Comparison of ENCODE assay signal across 20 mouse cellular contexts in the genomic region with DNA sequence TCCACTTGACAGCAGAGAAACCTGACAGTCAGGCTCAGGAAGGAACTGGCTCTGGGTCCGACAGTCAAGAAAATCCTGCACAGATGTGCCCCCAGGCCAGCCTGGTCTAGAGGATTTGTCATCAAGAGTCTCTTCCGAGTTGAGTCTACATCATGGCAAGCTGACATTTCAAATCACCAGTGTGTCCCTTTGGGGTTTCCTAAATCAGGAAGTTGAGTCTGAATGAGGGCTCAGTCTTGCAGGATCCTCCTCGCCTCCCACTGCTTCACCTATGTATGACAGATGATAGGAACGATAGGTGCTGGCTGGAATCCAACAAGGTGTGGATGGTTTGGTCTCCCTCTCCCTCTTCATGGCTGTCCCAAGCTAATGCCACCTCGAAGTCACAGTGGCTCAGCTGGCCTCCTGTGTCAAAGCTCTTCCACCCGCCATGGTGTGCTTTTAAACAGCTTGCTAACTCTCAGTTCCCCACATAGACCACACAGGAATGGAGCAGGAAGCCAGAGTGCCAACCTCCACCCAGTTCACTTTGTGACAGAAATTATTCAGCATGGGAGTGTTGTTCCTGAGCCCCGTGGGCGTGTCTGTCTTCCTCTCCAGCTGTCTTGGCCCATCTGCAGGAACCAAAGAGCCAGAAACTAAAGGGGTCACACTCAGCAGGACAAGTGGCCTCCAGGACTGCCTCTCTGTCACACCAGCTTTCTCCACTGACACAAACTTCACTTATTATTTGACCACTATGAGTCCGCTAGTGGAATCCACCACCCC. TPM values are rescaled to one million over a fixed set of nuclear protein-coding genes. Genes with fewer than 3 reads are reported as not detected.
DNase-seq lines count a peak whose midpoint lies in the region; ATAC-seq and TF ChIP-seq lines count a peak whose summit lies in the region.
"Had no signal": no experiment of that assay in that cellular context is flagged by ENCODE, and none has a peak within 500 bp of the region (broad histone marks: within the 10 kb centered on the region; RNA-seq: fewer than 3 reads in every experiment).

No protein-coding gene starts in this region.

- peak; percentile 56 to 67 for DNase-seq in heart, adult 18-20 months
- DNase-seq in heart, postnatal 36 days: no peak
- DNase-seq in left cerebral cortex, adult 2 months (ENCODE audit: extremely low spot score in 1 of 2, low spot score in 2 of 2): peak; percentile 15 to 30
- no peak for DNase-seq in left cerebral cortex, adult 8-10 months (ENCODE audit: low spot score in 2 of 2)
- DNase-seq in gastrocnemius, adult 18-20 months (ENCODE audit: low spot score): peak; percentile 32
- no peak for DNase-seq in liver, embryonic 11.5 days (ENCODE audit: low spot score)
- DNase-seq in embryo, embryonic 11 days: no peak
- DNase-seq: adrenal gland, adult 2 months; B cell, adult 2 months; right cerebral cortex, postnatal 25 days had no signal

- no peak overlapping the region for H3K4me3 ChIP-seq in left cerebral cortex, adult 2 months
- no peak overlapping the region for H3K4me3 ChIP-seq in liver, embryonic 11.5 days (ENCODE audit: low read depth, low read length)
- H3K4me3 ChIP-seq: embryonic facial prominence, embryonic 10.5 days; forebrain, embryonic 10.5 days; hindbrain, embryonic 13.5 days; limb, embryonic 15.5 days; midbrain, embryonic 10.5 days had no signal

- H3K36me3 ChIP-seq in liver, embryonic 11.5 days (ENCODE audit: control insufficient read depth, insufficient read depth, low read length): no peaks in the 10 kb centered on the region
- H3K36me3 ChIP-seq: embryonic facial prominence, embryonic 10.5 days; forebrain, embryonic 10.5 days; hindbrain, embryonic 13.5 days; limb, embryonic 15.5 days; midbrain, embryonic 10.5 days had no signal

- intact Hi-C loops in heart, postnatal 36 days (cut with DNase I): no loop called here
- intact Hi-C loops in left cerebral cortex, adult 2 months (cut with DNase I): no loop called here

- ATAC-seq in megakaryocyte progenitor cell, adult 5-6 weeks (replicated peaks; ENCODE audit: poor library complexity): peak; percentile 85
- no peak for ATAC-seq in liver, embryonic 11.5 days (replicated peaks; ENCODE audit: low FRiP score)

- no peak overlapping the region for H3K4me2 ChIP-seq in liver, embryonic 11.5 days
- H3K4me2 ChIP-seq: hindbrain, embryonic 13.5 days; limb, embryonic 15.5 days had no signal

- TF ChIP-seq CTCF in left cerebral cortex, adult 2 months (IDR thresholded peaks at IDR 0.05): no peak

- H3K9me3 ChIP-seq in liver, embryonic 11.5 days (ENCODE audit: control insufficient read depth, low read length): no peaks in the 10 kb centered on the region
- H3K9me3 ChIP-seq: embryonic facial prominence, embryonic 10.5 days; forebrain, embryonic 10.5 days; hindbrain, embryonic 13.5 days; limb, embryonic 15.5 days; midbrain, embryonic 10.5 days had no signal

- 63% methylated on average over 9 of the region's 9 CpGs for WGBS in liver, embryonic 11.5 days

- no peak overlapping the region for H3K27ac ChIP-seq in left cerebral cortex, adult 2 months
- H3K27ac ChIP-seq in liver, embryonic 11.5 days (ENCODE audit: low read depth, low read length): no peak overlapping the region
- H3K27ac ChIP-seq: embryonic facial prominence, embryonic 10.5 days; forebrain, embryonic 10.5 days; hindbrain, embryonic 13.5 days; limb, embryonic 15.5 days; midbrain, embryonic 10.5 days had no signal

- H3K27me3 ChIP-seq in liver, embryonic 11.5 days (replicated peaks; ENCODE audit: control insufficient read depth, insufficient read depth, low read length): peaks cover 4% of the 10 kb centered on the region

- H3K4me1 ChIP-seq in liver, embryonic 11.5 days (replicated peaks; ENCODE audit: control insufficient read depth, insufficient read depth, low read length): no peaks in the 10 kb centered on the region
- H3K4me1 ChIP-seq: embryonic facial prominence, embryonic 10.5 days had no signal

- H3K9ac ChIP-seq in liver, embryonic 11.5 days (ENCODE audit: low read depth, low read length): no peak overlapping the region
- H3K9ac ChIP-seq: hindbrain, embryonic 13.5 days; limb, embryonic 15.5 days had no signal

RNA-seq across cellular contexts. Expression of a gene that starts 2.3 kb away (rescaled TPM):
- total RNA-seq in heart, adult 18-20 months (2021): not detected
- not detected for total RNA-seq in heart, postnatal 36 days (2021)
- not detected for total RNA-seq in left cerebral cortex, adult 2 months (2021)
- total RNA-seq in left cerebral cortex, adult 8-10 months (2022): not detected
- total RNA-seq in gastrocnemius, adult 18-20 months (2021): not detected
- not detected in 2 replicates for total RNA-seq in megakaryocyte progenitor cell, adult 5-6 weeks (2015)
- not detected in 2 replicates for total RNA-seq in megakaryocyte progenitor cell, adult 5-6 weeks (2017)
- not detected in 2 replicates for polyA plus RNA-seq in liver, embryonic 11.5 days (2014; fragmentation: Nextera tagmentation; extraction: Ambion mirVana)
- total RNA-seq: adrenal gland, adult 2 months; heart, adult 8-10 months had no signal
- polyA plus RNA-seq: embryonic facial prominence, embryonic 10.5 days; forebrain, embryonic 10.5 days; hindbrain, embryonic 13.5 days; midbrain, embryonic 10.5 days; neural tube, embryonic 14.5 days; testis, adult 2 months had no signal

RNA-seq across cellular contexts. Expression of a gene that starts 6.2 kb away (rescaled TPM):
- 1 to 10 TPM; 3.3 to 4.7 TPM for total RNA-seq in heart, adult 18-20 months (2021)
- total RNA-seq in heart, postnatal 36 days (2021): 1 to 10 TPM; 6.5 to 7.8 TPM
- under 1 TPM; 0.65 to 0.68 TPM for total RNA-seq in left cerebral cortex, adult 2 months (2021)
- 1 to 10 TPM in 2 of 4 experiments, under 1 TPM in 2; 0.87 to 1.6 (median 1.1) TPM for total RNA-seq in left cerebral cortex, adult 8-10 months (2022)
- 1 to 10 TPM; 1.6 to 3.3 TPM for total RNA-seq in gastrocnemius, adult 18-20 months (2021)
- 1.2 TPM in 1 of 2 replicates, not detected in the other for total RNA-seq in megakaryocyte progenitor cell, adult 5-6 weeks (2015)
- total RNA-seq in megakaryocyte progenitor cell, adult 5-6 weeks (2017): 0.10 and 0.87 TPM in 2 replicates
- polyA plus RNA-seq in liver, embryonic 11.5 days (2014; fragmentation: Nextera tagmentation; extraction: Ambion mirVana): 1.2 and 1.6 TPM in 2 replicates
- polyA plus RNA-seq: neural tube, embryonic 14.5 days had no signal

RNA-seq across cellular contexts. Expression of a gene that starts 16.4 kb away (rescaled TPM):
- not detected for total RNA-seq in heart, adult 18-20 months (2021)
- total RNA-seq in heart, postnatal 36 days (2021): not detected
- not detected for total RNA-seq in left cerebral cortex, adult 2 months (2021)
- total RNA-seq in left cerebral cortex, adult 8-10 months (2022): not detected
- not detected for total RNA-seq in gastrocnemius, adult 18-20 months (2021)
- not detected in 2 replicates for total RNA-seq in megakaryocyte progenitor cell, adult 5-6 weeks (2015)
- total RNA-seq in megakaryocyte progenitor cell, adult 5-6 weeks (2017): not detected in 2 replicates
- polyA plus RNA-seq in liver, embryonic 11.5 days (2014; fragmentation: Nextera tagmentation; extraction: Ambion mirVana): not detected in 2 replicates
- total RNA-seq: heart, adult 8-10 months had no signal
- polyA plus RNA-seq: embryonic facial prominence, embryonic 10.5 days; forebrain, embryonic 10.5 days; hindbrain, embryonic 13.5 days; large intestine, adult 2 months; limb, embryonic 15.5 days; midbrain, embryonic 10.5 days; neural tube, embryonic 14.5 days had no signal

RNA-seq across cellular contexts. Expression of a gene that starts 21.4 kb away (rescaled TPM):
- total RNA-seq in heart, adult 18-20 months (2021): not detected
- total RNA-seq in heart, postnatal 36 days (2021): not detected
- not detected for total RNA-seq in left cerebral cortex, adult 2 months (2021)
- not detected for total RNA-seq in left cerebral cortex, adult 8-10 months (2022)
- not detected for total RNA-seq in gastrocnemius, adult 18-20 months (2021)
- total RNA-seq in megakaryocyte progenitor cell, adult 5-6 weeks (2015): not detected in 2 replicates
- total RNA-seq in megakaryocyte progenitor cell, adult 5-6 weeks (2017): not detected in 2 replicates
- polyA plus RNA-seq in liver, embryonic 11.5 days (2014; fragmentation: Nextera tagmentation; extraction: Ambion mirVana): not detected in 2 replicates
- total RNA-seq: adrenal gland, adult 2 months; heart, adult 8-10 months had no signal
- polyA plus RNA-seq: adrenal gland, adult 2 months; embryonic facial prominence, embryonic 10.5 days; forebrain, embryonic 10.5 days; hindbrain, embryonic 13.5 days; large intestine, adult 2 months; limb, embryonic 15.5 days; midbrain, embryonic 10.5 days; neural tube, embryonic 14.5 days had no signal

RNA-seq across cellular contexts. Expression of a gene that starts 40.4 kb away (rescaled TPM):
- not detected for total RNA-seq in heart, adult 18-20 months (2021)
- not detected for total RNA-seq in heart, postnatal 36 days (2021)
- not detected for total RNA-seq in left cerebral cortex, adult 2 months (2021)
- total RNA-seq in left cerebral cortex, adult 8-10 months (2022): not detected
- not detected for total RNA-seq in gastrocnemius, adult 18-20 months (2021)
- total RNA-seq in megakaryocyte progenitor cell, adult 5-6 weeks (2015): not detected in 2 replicates
- not detected in 2 replicates for total RNA-seq in megakaryocyte progenitor cell, adult 5-6 weeks (2017)
- not detected in 2 replicates for polyA plus RNA-seq in liver, embryonic 11.5 days (2014; fragmentation: Nextera tagmentation; extraction: Ambion mirVana)
- polyA plus RNA-seq: adrenal gland, adult 2 months; embryonic facial prominence, embryonic 10.5 days; forebrain, embryonic 10.5 days; hindbrain, embryonic 13.5 days; large intestine, adult 2 months; limb, embryonic 15.5 days; midbrain, embryonic 10.5 days; neural tube, embryonic 14.5 days had no signal

Comparison
In these comparisons a context has a peak if more than half of its experiments do, and no peak if none do; other contexts are left out.
1. DNase-seq: peak in heart, adult 18-20 months (2 of 2), left cerebral cortex, adult 2 months (2 of 2) and gastrocnemius, adult 18-20 months (single experiment); none in heart, postnatal 36 days (0 of 2), left cerebral cortex, adult 8-10 months (0 of 2), liver, embryonic 11.5 days (single experiment) and embryo, embryonic 11 days (single experiment).